Mouse (Mus musculus) heart, postnatal 14 days (tissue): ENCODE measurements around the gene Nr1i3. TPM values are rescaled to one million over a fixed set of nuclear protein-coding genes. Genes with fewer than 3 reads are reported as not detected.
A peak's percentile ranks its signal among the peaks of the same experiment; 100 is the strongest.

Experiments used
- DNase-seq, 2 experiments: peaks; one replicate each; pipeline ENCODE4 v3.0.0; 2021 to 2022
- intact Hi-C: fragments of 180-260 bp; cut with DNase I; formaldehyde crosslinking; loops from one replicate; pipeline ENCODE4 v1.15.1; 2025
- total RNA-seq, 2 experiments: library from RNA; stranded (reverse); gene quantifications; 2 replicates each; pipeline ENCODE4 v1.2.3; 2021

The Nr1i3 gene
- total RNA-seq, 2 experiments from 2014 or later, result 0.14 TPM; not detected in 1

GRCm38 (mm10) chr1:171193911-171194830 lies 19.6 kb upstream of the Nr1i3 start:
- DNase-seq, result no peak
- intact Hi-C loops, result no loop called here

- intact Hi-C loops, result no loop called here
- DNase-seq, result no peak
Measured at GRCm38 (mm10) chr1:171195046-171195822, 18.5 kb upstream of the Nr1i3 start.

GRCm38 (mm10) chr1:171195887-171196397 lies 17.8 kb upstream of the Nr1i3 start, which contains the start of gene Pcp4l1:
Gene Pcp4l1 (minus strand): TSS chr1:171196268.
- DNase-seq, result peak; percentile 76 to 79
- intact Hi-C loops, result no loop called here

- intact Hi-C loops, result no loop called here
- no peak for DNase-seq
Measured at GRCm38 (mm10) chr1:171199532-171199931, 14.2 kb upstream of the Nr1i3 start.

- intact Hi-C loops, result no loop called here
- no peak for DNase-seq
Measured at GRCm38 (mm10) chr1:171200769-171201168, 13.0 kb upstream of the Nr1i3 start.

- no peak for DNase-seq
- intact Hi-C loops, result no loop called here
Measured at GRCm38 (mm10) chr1:171203471-171204248, 10.1 kb upstream of the Nr1i3 start.

- intact Hi-C loops, result no loop called here
- DNase-seq, result no peak
Measured at GRCm38 (mm10) chr1:171204249-171204644, 9.5 kb upstream of the Nr1i3 start.

- no peak for DNase-seq
- intact Hi-C loops, result no loop called here
Measured at GRCm38 (mm10) chr1:171205704-171206493, 7.9 kb upstream of the Nr1i3 start.

GRCm38 (mm10) chr1:171209409-171209808 lies 4.4 kb upstream of the Nr1i3 start:
- DNase-seq, result no peak
- intact Hi-C loops, result no loop called here

GRCm38 (mm10) chr1:171212854-171213253 lies 916 bp upstream of the Nr1i3 start:
- intact Hi-C loops, result no loop called here
- no peak for DNase-seq

GRCm38 (mm10) chr1:171216241-171216955 lies 2.6 kb downstream of the Nr1i3 start:
- DNase-seq, result no peak
- intact Hi-C loops, result no loop called here

- intact Hi-C loops, result loop anchor here (1.0 to 2.0 kb wide), 2 partner anchors 57 to 104 kb away; no protein-coding TSS in a partner anchor
- peak; percentile 88 to 92 for DNase-seq
Measured at GRCm38 (mm10) chr1:171220871-171221270, 7.1 kb downstream of the Nr1i3 start.

GRCm38 (mm10) chr1:171221281-171222193 lies 7.8 kb downstream of the Nr1i3 start:
- DNase-seq, result no peak
- intact Hi-C loops, result loop anchor here (1.0 to 2.0 kb wide), 4 partner anchors 17 to 105 kb away; no protein-coding TSS in a partner anchor

GRCm38 (mm10) chr1:171222238-171223155 lies 8.7 kb downstream of the Nr1i3 start, which contains the start of gene Tomm40l:
Gene Tomm40l (minus strand): TSS chr1:171222514.
- intact Hi-C loops, result loop anchor here (2.0 kb wide), 2 partner anchors 16 to 34 kb away; no protein-coding TSS in a partner anchor

GRCm38 (mm10) chr1:171223168-171223567 lies 9.4 kb downstream of the Nr1i3 start:
- intact Hi-C loops, result loop anchor here (2.0 kb wide), 2 partner anchors 16 to 34 kb away; no protein-coding TSS in a partner anchor
- no peak for DNase-seq

More at GRCm38 (mm10) chr1:171222238-171223155, 8.7 kb downstream of the Nr1i3 start, which contains the start of gene Tomm40l:
- peak; percentile 87 to 88 for DNase-seq

- no peak for DNase-seq
- intact Hi-C loops, result loop anchor here (2.0 kb wide), 3 partner anchors 15 to 59 kb away; no protein-coding TSS in a partner anchor
Measured at GRCm38 (mm10) chr1:171223796-171224195, 10.0 kb downstream of the Nr1i3 start.
